Comparison of ENCODE assay signal across 15 mouse cellular contexts in the genomic region with DNA sequence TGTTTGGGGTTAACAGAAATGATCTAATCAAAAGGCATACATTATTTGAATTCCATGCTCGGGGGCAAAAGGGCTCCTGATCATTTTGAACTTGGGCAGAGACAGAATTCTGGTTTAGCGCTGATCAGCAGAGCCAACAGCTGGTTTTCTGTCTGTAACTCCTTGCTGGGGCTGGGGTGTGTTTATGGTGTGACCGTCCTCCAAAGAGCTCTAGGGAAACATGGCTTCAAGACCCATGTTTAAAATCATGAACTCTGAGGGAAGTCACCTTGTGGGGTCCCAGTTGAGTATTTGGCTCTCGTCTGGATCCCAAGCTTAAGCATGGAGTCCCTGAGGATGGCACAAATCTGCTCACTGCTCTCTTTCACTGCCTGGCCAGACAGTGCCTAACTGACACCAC.
DNase-seq lines count a peak whose midpoint lies in the region; ATAC-seq and TF ChIP-seq lines count a peak whose summit lies in the region.
"Had no signal": no experiment of that assay in that cellular context is flagged by ENCODE, and none has a peak within 500 bp of the region (broad histone marks: within the 10 kb centered on the region; RNA-seq: fewer than 3 reads in every experiment).

No protein-coding gene starts in this region.

- TF ChIP-seq CTCF in liver, adult 2 months (IDR thresholded peaks at IDR 0.05; ENCODE audit: low read depth, low read length) = no peak

- no peak for ATAC-seq in forebrain, embryonic 15.5 days (replicated peaks)
- ATAC-seq in forebrain, embryonic 11.5 days (replicated peaks; ENCODE audit: low FRiP score) = no peak
- no peak for ATAC-seq in heart, embryonic 15.5 days (replicated peaks; ENCODE audit: insufficient number of reproducible peaks, insufficient read depth, low FRiP score, low read depth)
- ATAC-seq in heart, embryonic 16.5 days (replicated peaks; ENCODE audit: extremely low read depth, insufficient read depth, low FRiP score) = no peak

- H3K9me3 ChIP-seq in forebrain, embryonic 15.5 days = no peaks in the 10 kb centered on the region
- no peaks in the 10 kb centered on the region for H3K9me3 ChIP-seq in forebrain, embryonic 11.5 days (ENCODE audit: control insufficient read depth, low read length)
- no peaks in the 10 kb centered on the region for H3K9me3 ChIP-seq in heart, embryonic 15.5 days (replicated peaks)
- no peaks in the 10 kb centered on the region for H3K9me3 ChIP-seq in heart, embryonic 16.5 days (replicated peaks; ENCODE audit: control insufficient read depth, low read length)
- H3K9me3 ChIP-seq: liver, embryonic 15.5 days; midbrain, embryonic 10.5 days; neural tube, embryonic 13.5 days had no signal

- H3K36me3 ChIP-seq in forebrain, embryonic 15.5 days = no peaks in the 10 kb centered on the region
- H3K36me3 ChIP-seq in forebrain, embryonic 11.5 days (ENCODE audit: control insufficient read depth, insufficient read depth, low read length) = no peaks in the 10 kb centered on the region
- no peaks in the 10 kb centered on the region for H3K36me3 ChIP-seq in heart, embryonic 15.5 days
- no peaks in the 10 kb centered on the region for H3K36me3 ChIP-seq in liver, adult 2 months (ENCODE audit: control insufficient read depth, insufficient read depth, low read length)
- no peaks in the 10 kb centered on the region for H3K36me3 ChIP-seq in heart, embryonic 16.5 days (ENCODE audit: control insufficient read depth, insufficient read depth)
- H3K36me3 ChIP-seq: liver, embryonic 15.5 days; midbrain, embryonic 10.5 days; neural tube, embryonic 13.5 days had no signal

- peaks cover 5% of the 10 kb centered on the region; the same call in 1 of the 2 replicates for H3K79me2 ChIP-seq in liver, adult 2 months (ENCODE audit: control insufficient read depth, insufficient read depth, low read length)

- no peak overlapping the region for H3K9ac ChIP-seq in forebrain, embryonic 15.5 days (replicated peaks)
- H3K9ac ChIP-seq in forebrain, embryonic 11.5 days (ENCODE audit: low read length) = no peak overlapping the region
- H3K9ac ChIP-seq in heart, embryonic 15.5 days = no peak overlapping the region
- no peak overlapping the region for H3K9ac ChIP-seq in liver, adult 2 months (ENCODE audit: low read depth, low read length)
- H3K9ac ChIP-seq in heart, embryonic 16.5 days (ENCODE audit: low read length) = peak overlapping the region; percentile 31; the same call in 1 of the 2 replicates
- H3K9ac ChIP-seq: liver, embryonic 15.5 days; neural tube, embryonic 13.5 days had no signal

- H3K4me1 ChIP-seq in forebrain, embryonic 15.5 days = peaks cover 52% of the 10 kb centered on the region
- H3K4me1 ChIP-seq in forebrain, embryonic 11.5 days (replicated peaks; ENCODE audit: control insufficient read depth, insufficient read depth, low read length) = no peaks in the 10 kb centered on the region
- peaks cover 60% of the 10 kb centered on the region for H3K4me1 ChIP-seq in heart, embryonic 15.5 days (replicated peaks)
- H3K4me1 ChIP-seq in liver, adult 2 months (ENCODE audit: control insufficient read depth, insufficient read depth, low read length) = peaks cover 7% of the 10 kb centered on the region
- H3K4me1 ChIP-seq in heart, embryonic 16.5 days (ENCODE audit: control insufficient read depth, insufficient read depth, low read length) = peaks cover 50% of the 10 kb centered on the region
- H3K4me1 ChIP-seq: liver, embryonic 15.5 days had no signal

- H3K27me3 ChIP-seq in forebrain, embryonic 15.5 days = no peaks in the 10 kb centered on the region
- no peaks in the 10 kb centered on the region for H3K27me3 ChIP-seq in forebrain, embryonic 11.5 days (ENCODE audit: control insufficient read depth, insufficient read depth, low read length)
- H3K27me3 ChIP-seq in heart, embryonic 15.5 days = no peaks in the 10 kb centered on the region
- no peaks in the 10 kb centered on the region for H3K27me3 ChIP-seq in liver, adult 2 months (ENCODE audit: control insufficient read depth, insufficient read depth, low read length)
- no peaks in the 10 kb centered on the region for H3K27me3 ChIP-seq in heart, embryonic 16.5 days (ENCODE audit: control insufficient read depth, insufficient read depth, low read length)
- H3K27me3 ChIP-seq: liver, embryonic 15.5 days; neural tube, embryonic 13.5 days had no signal

- H3K27ac ChIP-seq in forebrain, embryonic 15.5 days (replicated peaks) = peak overlapping the region; percentile 81
- H3K27ac ChIP-seq in forebrain, embryonic 11.5 days (ENCODE audit: low read depth, low read length) = no peak overlapping the region
- peak overlapping the region; percentile 80 for H3K27ac ChIP-seq in heart, embryonic 15.5 days
- H3K27ac ChIP-seq in liver, adult 2 months (replicated peaks; ENCODE audit: insufficient read depth, low read depth, low read length) = peak overlapping the region; percentile 39
- H3K27ac ChIP-seq in heart, embryonic 16.5 days (ENCODE audit: low read length) = peak overlapping the region; percentile 80
- H3K27ac ChIP-seq: liver, embryonic 15.5 days; midbrain, embryonic 10.5 days had no signal

- TF ChIP-seq POLR2A in liver, adult 2 months (IDR thresholded peaks at IDR 0.05; ENCODE audit: extremely low read depth, insufficient read depth, low read length) = no peak

- WGBS in forebrain, embryonic 15.5 days = 78% methylated on average over 4 of the region's 4 CpGs
- WGBS in forebrain, embryonic 11.5 days = 80% methylated on average over 4 of the region's 4 CpGs
- 48% methylated on average over 4 of the region's 4 CpGs for WGBS in heart, embryonic 15.5 days
- WGBS in liver, adult 2 months = 76% methylated on average over 4 of the region's 4 CpGs
- 51% methylated on average over 4 of the region's 4 CpGs for WGBS in heart, embryonic 16.5 days

- intact Hi-C loops in heart, postnatal 25 days (cut with DNase I) = loop anchor here (5.0 kb wide), 1 partner anchor 81 kb away; no protein-coding TSS in a partner anchor

- no peak for DNase-seq in forebrain, embryonic 11.5 days (ENCODE audit: low spot score)
- DNase-seq in heart, postnatal 25 days (ENCODE audit: low spot score) = no peak
- DNase-seq in liver, adult 2 months (ENCODE audit: extremely low read depth, low read depth, low spot score) = no peak
- no peak for DNase-seq in liver
- no peak for DNase-seq in urinary bladder, postnatal 36 days (ENCODE audit: low spot score in 2 of 2)
- DNase-seq: gastrocnemius, postnatal 14 days; retina, postnatal 1 day; spleen, adult 18-20 months; thymus, adult 2 months had no signal

- H3K4me2 ChIP-seq in forebrain, embryonic 15.5 days (replicated peaks) = 0 out of 2 replicates have a peak overlapping the region, but pooled peaks have one; percentile 1
- no peak overlapping the region for H3K4me2 ChIP-seq in forebrain, embryonic 11.5 days (ENCODE audit: low read depth, low read length, severe bottlenecking)
- peak overlapping the region; percentile 52 for H3K4me2 ChIP-seq in heart, embryonic 15.5 days
- H3K4me2 ChIP-seq in heart, embryonic 16.5 days (ENCODE audit: low read depth, low read length) = peak overlapping the region; percentile 56
- H3K4me2 ChIP-seq: liver, embryonic 15.5 days; neural tube, embryonic 13.5 days had no signal

- H3K4me3 ChIP-seq in forebrain, embryonic 15.5 days = no peak overlapping the region
- no peak overlapping the region for H3K4me3 ChIP-seq in forebrain, embryonic 11.5 days (ENCODE audit: low read depth, low read length)
- no peak overlapping the region for H3K4me3 ChIP-seq in heart, embryonic 15.5 days
- H3K4me3 ChIP-seq in liver, adult 2 months (ENCODE audit: insufficient read depth, low read depth, low read length) = no peak overlapping the region
- peak overlapping the region; percentile 9 for H3K4me3 ChIP-seq in heart, embryonic 16.5 days (ENCODE audit: low read length)
- H3K4me3 ChIP-seq: liver, embryonic 15.5 days; midbrain, embryonic 10.5 days; neural tube, embryonic 13.5 days had no signal
